Mouse (Mus musculus) ES-E14 (cell line): ENCODE measurements around the gene Aqp1.

Source experiments
- CHD2 ChIP-seq: IDR thresholded peaks from 2 replicates; pipeline ENCODE4 v1.6.1; 2014; ENCODE audit warnings: mild to moderate bottlenecking, low read depth, low read length, inconsistent platforms
- HCFC1 ChIP-seq: IDR thresholded peaks from 2 replicates; pipeline ENCODE4 v1.6.1; 2012; ENCODE audit warnings: low read length, inconsistent platforms, borderline replicate concordance; ENCODE audit not compliant: insufficient read depth
- ZNF384 ChIP-seq: IDR thresholded peaks from 2 replicates; pipeline ENCODE4 v1.6.1; 2012; ENCODE audit warnings: low read depth, low read length, inconsistent platforms

DNA sequence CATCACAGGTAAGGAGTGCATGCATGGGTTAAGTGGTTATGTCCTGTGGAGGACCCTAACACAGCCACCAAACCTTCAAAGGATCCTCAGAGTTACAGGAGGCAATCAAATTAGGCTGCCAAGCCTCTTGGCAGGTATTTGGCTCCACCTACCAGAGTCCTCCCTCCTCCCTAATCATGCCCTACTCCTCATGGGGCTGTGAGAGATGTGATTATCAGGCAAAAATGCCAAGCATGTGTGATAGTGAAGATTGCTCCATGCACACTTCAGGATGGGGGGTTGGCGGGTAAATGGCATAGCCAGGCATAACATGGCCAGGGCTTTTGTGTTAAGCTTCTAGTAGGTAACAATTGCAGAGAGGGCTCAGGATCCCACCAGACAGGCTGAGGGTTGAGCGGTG is 13.3 kb upstream of the Aqp1 start:
- TF ChIP-seq CHD2: no peak
- TF ChIP-seq ZNF384: no peak
- TF ChIP-seq HCFC1: no peak
